Mouse (Mus musculus) R1 (cell line): ENCODE measurements at regions not wholly inside any gene's neighbourhood (a gene's known extent, or its start where the extent isn't known, plus 50 kb on each side); places are given as distances from the start of the nearest gene placed in this dataset.
A peak's percentile ranks its signal among the peaks of the same experiment; 100 is the strongest.

Experiments
- DNase-seq: peaks from one replicate; pipeline ENCODE4 v3.0.0-alpha.2; 2018; ENCODE audit warnings: low read depth, low spot score

- DNase-seq = no peak
Observed at GRCm38 (mm10) chr8:33108914-33109313, 319.6 kb upstream of the 5930422O12Rik start.

- no peak for DNase-seq
Observed at GRCm38 (mm10) chr8:33115271-33116236, 313.0 kb upstream of the 5930422O12Rik start.

GRCm38 (mm10) chr8:33123061-33123587, 305.4 kb upstream of the 5930422O12Rik start:
- DNase-seq = no peak

- no peak for DNase-seq
Observed at GRCm38 (mm10) chr8:33126981-33127380, 301.5 kb upstream of the 5930422O12Rik start.

GRCm38 (mm10) chr8:33138874-33139273, 289.6 kb upstream of the 5930422O12Rik start:
- DNase-seq = peak; percentile 87

GRCm38 (mm10) chr8:33139850-33140249, 288.7 kb upstream of the 5930422O12Rik start:
- no peak for DNase-seq

- no peak for DNase-seq
Observed at GRCm38 (mm10) chr8:33177642-33178041, 250.9 kb upstream of the 5930422O12Rik start.

- DNase-seq = peak; percentile 28
Observed at GRCm38 (mm10) chr8:33183029-33183428, 245.5 kb upstream of the 5930422O12Rik start.
